Mouse (Mus musculus): ENCODE measurements around the gene Mettl25. TPM values are rescaled to one million over a fixed set of nuclear protein-coding genes. Genes with fewer than 3 reads are reported as not detected.

Mettl25 gene
- polyA plus RNA-seq (2015; fragmentation: Nextera tagmentation; extraction: Ambion mirVana), result 13.7 and 14.6 TPM in 2 replicates

DNA sequence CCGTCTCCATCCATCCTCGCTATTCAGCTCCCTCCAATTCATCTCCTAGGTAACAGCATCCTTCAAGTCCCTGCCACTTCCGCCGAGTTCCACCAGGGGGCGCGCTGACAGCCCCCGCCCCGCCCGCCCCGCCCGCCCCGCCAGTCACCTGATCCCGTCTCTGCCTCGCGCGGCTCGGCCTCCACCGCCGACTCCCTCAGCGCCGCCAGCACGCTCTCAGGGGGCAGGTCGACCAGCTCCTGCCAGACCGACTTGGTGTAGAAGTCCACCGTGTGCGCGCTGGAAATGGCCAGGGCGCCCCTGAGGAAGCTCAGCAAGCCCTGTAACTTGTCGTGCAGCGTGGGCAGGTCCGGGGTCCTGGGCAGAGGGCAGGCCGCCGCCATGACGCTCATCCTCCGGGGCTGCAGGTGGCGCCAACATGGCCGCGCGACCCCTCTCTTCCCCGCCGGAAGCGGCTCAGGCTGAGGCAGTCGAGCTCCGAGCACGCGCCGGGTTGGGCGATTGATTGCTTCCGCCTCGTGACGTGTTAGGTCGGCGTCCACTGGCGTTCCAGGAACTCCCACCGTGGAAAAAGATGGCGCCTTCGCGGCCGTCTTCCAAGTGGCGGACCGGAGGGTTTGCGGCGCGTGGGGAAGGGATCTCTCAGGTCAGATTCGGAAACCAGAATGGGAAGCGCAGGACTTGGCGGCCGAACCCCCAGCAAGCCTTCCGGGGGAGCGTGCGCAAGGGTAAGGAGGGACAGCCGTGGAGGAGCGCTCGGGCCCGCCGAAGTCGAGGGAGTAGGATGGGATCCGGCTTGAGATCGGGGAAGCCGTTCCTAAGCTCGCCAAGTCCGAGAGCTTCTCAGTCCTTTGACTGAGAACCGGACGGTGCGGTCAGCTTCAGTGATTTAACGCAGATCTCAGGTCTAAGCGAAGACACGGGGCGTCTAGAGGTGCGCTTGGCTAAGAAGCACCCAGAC lies at the start of gene Mettl25, which contains the start of gene Ccdc59:
Gene Mettl25 (minus strand): TSS at position 453 of the 961 bp plus-strand sequence.
Gene Ccdc59 (plus strand): TSS at position 140 of the 961 bp plus-strand sequence.

Other genes starting within 250 kb of the Mettl25 start
- gene Ccdc59, start 313 bp downstream of the Mettl25 start, polyA plus RNA-seq (2015; fragmentation: Nextera tagmentation; extraction: Ambion mirVana), result 41.1 and 43.9 TPM in 2 replicates